Mouse (Mus musculus): ENCODE data around the gene Tgfb1i1.

Tgfb1i1 gene

DNA sequence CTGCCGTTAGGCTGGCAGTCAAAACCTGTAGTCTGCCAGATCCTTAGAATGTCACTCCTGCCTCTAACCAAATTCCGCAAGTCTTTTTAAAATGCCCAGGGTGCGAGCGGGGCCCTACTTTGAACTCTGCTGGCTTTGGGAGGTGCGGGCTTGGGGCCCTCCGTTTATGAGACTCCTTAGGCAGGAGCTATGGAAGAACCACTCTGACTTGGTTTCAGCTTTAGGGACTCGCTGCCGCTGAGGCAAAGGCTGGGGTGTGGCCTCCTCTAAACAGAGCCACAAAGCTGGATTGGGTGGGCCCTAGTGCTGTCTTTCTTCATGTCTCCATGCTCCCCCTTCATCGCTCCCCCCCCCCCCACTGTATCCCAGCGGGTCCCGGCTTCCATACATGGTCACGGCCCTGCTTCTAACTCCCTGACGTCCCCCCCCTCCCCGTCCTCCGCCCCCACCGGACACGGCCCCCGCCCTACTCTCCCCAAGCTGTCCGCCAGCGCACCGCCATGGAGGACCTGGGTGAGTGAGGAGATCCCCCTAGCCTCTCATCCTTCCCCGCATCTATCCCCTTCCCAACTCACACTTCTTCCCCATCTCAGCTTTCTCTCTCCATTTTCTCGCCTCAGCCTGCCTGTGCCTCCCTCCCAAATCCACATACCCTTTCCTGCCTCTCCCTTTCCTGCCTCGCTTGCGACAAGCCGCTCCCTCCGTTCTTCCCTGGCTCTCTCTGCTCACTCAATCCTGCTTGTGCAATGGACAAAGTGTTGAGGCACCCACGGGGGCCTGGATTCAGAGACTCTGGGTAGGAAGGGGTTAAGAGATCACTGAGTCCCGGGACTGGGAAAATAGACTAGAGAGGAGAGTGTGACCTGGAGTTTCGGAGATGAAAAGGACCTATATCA lies at the start of gene Tgfb1i1:
Gene Tgfb1i1, plus strand, starts transcription at position 317 of the 896 bp plus-strand sequence.
- in situ Hi-C loops (cut with MboI, MseI): loop anchor here (25.0 kb wide), 1 partner anchor 1034 kb away; the partner anchor contains the start of genes Mylpf and Tbc1d10b

DNA sequence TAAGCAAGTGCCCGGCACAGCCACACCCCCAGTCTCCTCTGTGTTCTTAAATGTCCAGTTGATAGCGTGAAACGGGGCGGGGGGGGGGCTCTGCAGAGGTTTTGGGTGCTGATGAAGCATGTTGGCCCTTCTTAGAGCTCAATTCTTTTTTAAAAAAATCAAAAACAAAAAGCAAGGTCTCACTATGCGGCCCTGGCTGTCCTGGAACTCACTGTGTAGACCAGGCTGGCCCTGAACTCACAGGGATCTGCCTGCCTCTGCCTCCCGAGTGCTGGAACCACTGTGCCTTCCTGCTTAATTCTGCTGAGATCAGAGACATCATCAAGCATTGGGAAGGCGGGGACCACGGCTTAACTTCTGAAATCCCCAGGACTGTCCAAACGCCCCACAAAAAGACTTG lies 45.0 kb upstream of the Tgfb1i1 start:
- in situ Hi-C loops (cut with MboI, MseI): loop anchor here (10.0 kb wide), 1 partner anchor 197 kb away; the partner anchor contains the start of gene Trim72

DNA sequence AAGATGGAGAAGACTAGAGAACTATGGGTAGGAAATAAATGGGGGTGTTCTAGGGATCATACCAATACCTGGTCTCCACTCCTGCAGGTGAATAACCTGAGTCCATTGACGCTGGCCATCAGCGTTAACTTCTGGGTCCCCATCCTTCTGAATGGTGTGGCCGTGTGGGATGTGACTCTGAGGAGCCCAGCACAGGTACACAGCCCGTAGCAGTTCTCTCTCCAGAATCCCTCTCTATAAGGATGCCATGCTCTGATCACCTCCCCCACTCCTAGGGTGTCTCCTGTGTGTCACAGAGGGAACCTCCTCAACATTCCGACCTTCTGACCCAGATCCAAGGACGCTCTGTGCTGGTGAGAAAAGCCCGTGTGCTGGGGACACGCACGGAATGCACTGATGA lies 43.5 kb upstream of the Tgfb1i1 start:
- in situ Hi-C loops (cut with MboI, MseI): loop anchor here (10.0 kb wide), 1 partner anchor 198 kb away; the partner anchor contains the start of gene Trim72

DNA sequence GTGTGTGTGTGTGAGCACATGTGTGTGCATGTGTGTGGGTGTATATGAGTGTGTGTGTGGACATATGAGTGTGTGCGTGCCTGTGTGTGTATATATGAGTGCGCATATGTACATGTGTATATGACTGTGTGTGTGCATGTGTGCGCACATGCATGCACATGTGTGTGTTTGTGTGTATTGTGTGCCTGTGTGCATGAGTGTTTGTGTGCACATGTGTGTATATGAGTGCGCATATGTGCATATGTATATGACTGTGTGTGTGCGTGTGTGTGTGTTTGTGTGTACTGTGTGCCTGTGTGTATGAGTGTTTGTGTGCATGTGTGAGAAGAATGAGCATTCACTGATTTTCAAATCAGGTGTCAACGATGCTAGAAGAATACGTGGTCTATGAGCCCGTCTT lies 42.4 kb upstream of the Tgfb1i1 start:
- in situ Hi-C loops (cut with MboI, MseI): loop anchor here (10.0 kb wide), 1 partner anchor 199 kb away; the partner anchor contains the start of gene Trim72

DNA sequence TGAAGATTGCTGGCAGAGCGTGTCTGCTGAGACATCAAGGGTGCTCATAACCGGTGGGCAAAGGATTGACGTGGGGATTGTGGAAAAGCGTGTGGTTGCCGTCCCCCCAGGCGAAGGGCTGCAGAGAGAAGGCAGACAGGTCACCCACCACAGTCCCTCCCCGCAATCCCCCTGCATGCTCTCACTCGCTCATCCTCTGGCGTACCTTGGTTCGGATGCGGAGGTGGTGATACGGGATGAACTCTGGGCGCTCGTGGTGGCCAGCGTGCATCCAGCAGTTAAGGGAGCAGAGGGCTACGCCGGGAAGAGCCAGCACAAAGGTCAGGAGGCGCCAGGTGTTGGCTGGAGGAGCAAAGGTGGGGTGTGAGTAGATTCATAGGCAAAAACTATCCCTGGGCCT lies 40.9 kb upstream of the Tgfb1i1 start:
- in situ Hi-C loops (cut with MboI, MseI): loop anchor here (5.0 to 10.0 kb wide), 2 partner anchors 103 to 201 kb away; partner anchors contain the start of gene Trim72

DNA sequence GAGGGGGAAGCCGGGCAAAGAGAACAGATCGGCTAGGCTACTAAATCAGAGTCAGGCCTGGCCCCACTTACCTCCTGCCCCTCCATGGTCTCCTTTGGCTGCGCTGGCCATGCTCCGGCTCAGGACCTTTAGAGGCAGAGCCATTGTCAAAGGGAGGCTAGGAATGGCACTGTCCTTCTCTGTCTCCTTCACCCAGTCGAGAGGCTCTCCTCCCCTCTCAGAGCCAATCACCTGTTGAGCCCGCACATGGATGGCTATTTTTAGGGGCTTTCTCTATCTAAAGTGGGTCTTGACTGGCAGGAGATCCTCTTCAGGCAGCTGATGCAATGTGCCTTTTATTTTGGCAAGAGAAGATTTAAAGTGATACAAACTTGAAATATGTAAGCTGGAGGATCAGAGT lies 40.5 kb upstream of the Tgfb1i1 start, which contains the start of gene Cox6a2:
Gene Cox6a2, minus strand, starts transcription at position 236 of the 400 bp plus-strand sequence.
- in situ Hi-C loops (cut with MboI, MseI): loop anchor here (5.0 to 10.0 kb wide), 2 partner anchors 104 to 201 kb away; partner anchors contain the start of gene Trim72

DNA sequence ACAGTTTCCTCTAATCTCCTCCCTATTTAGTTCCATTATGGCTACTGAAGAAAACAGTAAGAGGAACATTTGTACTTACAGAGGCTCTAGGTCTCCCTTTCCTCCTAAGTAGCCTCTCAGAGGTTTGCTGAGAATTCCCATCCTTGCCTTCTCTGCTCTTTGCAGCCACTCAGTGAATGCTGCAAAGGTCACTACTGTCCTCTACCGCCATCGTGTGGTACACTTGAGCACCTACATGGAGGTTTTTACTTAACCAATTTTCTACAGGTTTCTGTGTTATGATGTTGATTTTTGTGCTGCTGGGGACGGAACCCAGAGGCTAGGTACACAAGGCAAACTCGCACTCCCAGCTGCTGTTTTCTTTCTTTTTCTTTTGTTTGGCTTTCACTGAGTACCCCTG lies 38.4 kb upstream of the Tgfb1i1 start:
- in situ Hi-C loops (cut with MboI, MseI): loop anchor here (5.0 to 10.0 kb wide), 2 partner anchors 106 to 203 kb away; partner anchors contain the start of gene Trim72

DNA sequence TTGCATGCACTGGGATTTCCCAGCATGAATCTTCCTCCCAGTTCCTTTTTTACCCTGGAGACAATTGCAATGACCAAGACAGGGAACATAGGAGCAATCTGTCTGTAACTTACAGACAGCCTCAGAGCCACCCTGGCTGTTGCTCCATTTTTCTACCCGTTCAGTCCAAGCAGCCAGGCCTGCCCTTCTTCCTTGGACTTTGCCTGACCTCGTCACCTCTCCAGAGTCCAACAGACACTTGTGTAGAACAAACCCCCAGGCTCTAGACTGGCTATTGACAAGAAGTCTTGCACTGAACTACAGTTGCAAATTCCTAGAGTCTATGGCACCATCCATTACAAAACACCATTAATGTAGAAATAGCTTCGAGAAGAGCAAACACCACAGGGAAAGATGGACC lies 36.8 kb upstream of the Tgfb1i1 start:
- in situ Hi-C loops (cut with MboI, MseI): loop anchor here (5.0 to 10.0 kb wide), 2 partner anchors 108 to 205 kb away; partner anchors contain the start of gene Trim72

DNA sequence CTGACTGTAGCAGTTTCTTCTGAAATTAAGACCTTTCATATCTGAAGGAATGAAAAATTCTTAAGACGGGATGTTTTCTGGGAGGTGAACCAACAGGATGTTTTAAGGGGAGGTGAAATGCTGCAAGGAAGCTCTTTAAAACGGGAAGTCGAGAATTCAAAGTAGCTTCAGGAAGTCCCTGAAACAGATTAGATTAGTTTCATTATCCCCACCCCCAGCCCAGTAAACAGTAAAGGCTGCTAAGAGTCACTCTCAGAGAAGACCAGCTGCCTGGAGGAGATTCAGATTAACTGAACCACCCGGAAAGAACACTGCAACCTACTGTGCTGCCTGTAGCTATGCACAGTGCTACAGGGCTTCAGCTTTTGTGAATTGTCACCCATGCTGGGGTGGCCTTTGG lies 26.7 kb upstream of the Tgfb1i1 start:
- in situ Hi-C loops (cut with MboI, MseI): no loop called here

DNA sequence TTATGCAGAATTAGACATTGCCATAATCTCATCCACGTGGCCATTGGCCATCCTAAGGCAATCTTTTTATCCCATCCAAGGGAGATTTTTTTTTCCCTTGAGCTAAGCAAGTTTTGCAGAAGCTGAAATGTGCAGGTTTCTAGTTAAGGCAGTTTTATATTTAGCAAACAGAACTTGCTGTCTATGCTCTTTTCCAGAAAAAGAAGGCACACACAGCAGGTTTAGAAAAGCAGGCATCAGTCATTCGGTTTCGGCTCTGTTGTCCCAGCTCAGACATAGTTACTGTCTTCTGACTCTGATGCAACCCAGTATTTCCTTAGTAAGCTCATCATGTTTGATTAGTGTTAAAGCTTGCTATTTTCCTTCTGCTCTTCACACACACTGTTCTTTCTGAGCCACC lies 25.7 kb upstream of the Tgfb1i1 start:
- in situ Hi-C loops (cut with MboI, MseI): no loop called here

DNA sequence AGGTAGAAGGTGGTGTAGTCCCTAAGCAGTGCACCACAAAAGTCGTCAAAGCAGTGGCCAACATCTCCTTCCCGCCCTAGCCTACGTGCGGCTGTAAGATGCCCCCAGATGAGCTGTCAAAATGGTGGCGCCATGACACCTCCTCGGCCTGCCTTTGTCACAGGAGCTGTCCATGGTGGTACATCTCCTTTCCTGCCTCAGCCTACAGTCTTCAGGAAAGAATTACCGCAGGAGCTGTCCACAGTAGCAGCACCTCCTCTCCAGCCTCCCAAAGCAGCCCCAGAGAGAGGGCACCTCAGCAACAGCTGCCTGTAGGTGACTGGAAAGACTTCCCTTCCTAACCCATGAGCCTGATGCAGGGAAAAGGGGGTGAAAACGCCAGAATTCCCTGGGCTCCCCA lies 14.9 kb upstream of the Tgfb1i1 start:
- in situ Hi-C loops (cut with MboI, MseI): loop anchor here (25.0 kb wide), 1 partner anchor 1019 kb away; the partner anchor contains the start of genes Mylpf and Tbc1d10b

DNA sequence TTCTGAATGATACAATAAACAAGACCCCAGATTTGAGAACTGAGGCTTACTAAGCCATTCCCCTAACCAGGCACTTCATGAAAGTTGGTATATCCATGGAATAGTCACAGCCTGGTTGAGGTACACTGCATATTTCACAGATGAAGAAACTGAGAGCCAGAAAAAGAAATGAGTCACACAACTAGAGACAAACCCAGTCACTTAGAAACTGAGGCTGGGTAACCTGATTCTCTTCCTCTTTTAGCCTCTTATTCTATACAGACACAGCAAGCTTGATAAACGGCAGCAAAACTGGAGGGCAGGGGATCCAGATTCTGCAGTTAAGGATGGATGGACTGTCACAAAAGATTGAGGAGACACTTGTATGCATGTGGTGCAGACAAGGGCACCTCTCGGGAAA lies 11.8 kb upstream of the Tgfb1i1 start:
- in situ Hi-C loops (cut with MboI, MseI): loop anchor here (25.0 kb wide), 1 partner anchor 1022 kb away; the partner anchor contains the start of genes Mylpf and Tbc1d10b

DNA sequence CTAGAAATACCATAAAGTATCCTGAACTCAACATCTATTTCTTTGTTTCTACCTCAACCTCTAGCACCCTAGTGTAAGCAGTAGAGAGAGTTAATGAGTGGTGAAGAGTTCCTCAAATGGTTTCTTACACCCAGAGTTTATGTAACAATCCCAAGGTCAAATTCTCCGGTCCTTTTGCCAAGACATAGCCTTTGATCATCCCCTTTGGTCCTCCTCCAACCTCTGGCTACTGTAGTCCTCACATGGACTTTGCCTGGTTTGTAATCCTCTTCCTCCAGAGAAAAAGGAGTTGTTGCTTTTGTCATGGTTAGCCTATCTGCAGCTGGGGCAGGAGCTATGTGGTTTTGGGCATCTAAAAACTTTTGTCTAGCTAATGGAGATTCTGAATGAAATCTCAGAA lies 11.1 kb upstream of the Tgfb1i1 start:
- in situ Hi-C loops (cut with MboI, MseI): loop anchor here (25.0 kb wide), 1 partner anchor 1023 kb away; the partner anchor contains the start of genes Mylpf and Tbc1d10b

DNA sequence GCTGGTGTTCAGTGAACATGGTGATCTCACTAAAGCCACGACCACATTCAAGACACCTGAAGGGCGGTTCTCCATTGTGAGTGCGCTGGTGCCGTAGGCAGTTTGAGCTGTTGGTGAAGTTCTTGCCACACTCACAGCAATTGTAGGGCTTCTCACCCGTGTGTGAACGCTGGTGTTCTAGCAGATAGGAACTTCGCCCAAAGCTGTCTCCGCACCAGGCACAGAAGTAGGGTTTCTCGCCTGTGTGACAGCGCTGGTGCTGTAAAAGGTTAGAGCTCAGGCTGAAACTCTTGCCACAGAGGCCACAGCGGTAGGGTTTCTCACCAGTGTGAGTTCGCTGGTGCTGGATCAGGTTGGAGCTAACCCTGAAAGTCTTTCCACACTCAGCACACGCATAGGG lies 10.2 kb upstream of the Tgfb1i1 start:
- in situ Hi-C loops (cut with MboI, MseI): loop anchor here (25.0 kb wide), 1 partner anchor 1024 kb away; the partner anchor contains the start of genes Mylpf and Tbc1d10b

DNA sequence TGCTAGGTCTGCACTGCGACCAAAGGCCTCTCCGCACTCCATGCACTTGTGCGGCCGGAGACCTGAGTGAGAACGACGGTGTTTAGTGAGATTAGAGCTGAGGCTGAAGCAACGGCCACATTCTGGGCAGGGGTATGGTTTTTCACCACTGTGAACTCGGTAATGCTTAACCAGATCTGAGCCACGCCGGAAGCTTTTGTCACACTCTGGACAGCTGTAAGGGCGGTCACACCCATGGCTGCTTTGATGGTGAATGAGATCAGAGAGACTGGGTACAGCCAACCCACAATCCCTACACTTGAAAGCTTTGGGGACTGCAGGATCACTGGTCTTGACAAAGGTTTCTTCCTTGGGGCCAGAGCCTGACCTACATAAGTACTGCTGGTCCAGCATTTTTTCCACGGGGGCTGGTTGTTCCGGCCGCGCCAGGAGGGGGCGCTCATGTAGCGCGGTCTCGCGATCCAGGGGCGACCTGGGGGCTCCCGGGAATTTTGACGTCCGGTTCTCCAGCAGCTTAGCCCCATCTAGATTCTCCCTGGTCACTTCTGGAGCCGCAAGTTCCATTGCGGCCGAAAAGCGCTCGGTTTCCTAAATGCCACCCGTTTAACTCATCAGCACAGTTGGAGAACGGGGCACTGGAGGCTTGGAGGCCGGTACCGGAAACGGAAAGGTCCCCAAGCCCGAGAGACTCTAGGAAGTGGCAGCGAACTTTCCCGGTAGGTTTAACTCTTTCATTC lies 9.6 kb upstream of the Tgfb1i1 start, which contains the start of gene Armc5:
Gene Armc5, plus strand, starts transcription at position 487 of the 737 bp plus-strand sequence.
- in situ Hi-C loops (cut with MboI, MseI): loop anchor here (25.0 kb wide), 1 partner anchor 1025 kb away; the partner anchor contains the start of genes Mylpf and Tbc1d10b

DNA sequence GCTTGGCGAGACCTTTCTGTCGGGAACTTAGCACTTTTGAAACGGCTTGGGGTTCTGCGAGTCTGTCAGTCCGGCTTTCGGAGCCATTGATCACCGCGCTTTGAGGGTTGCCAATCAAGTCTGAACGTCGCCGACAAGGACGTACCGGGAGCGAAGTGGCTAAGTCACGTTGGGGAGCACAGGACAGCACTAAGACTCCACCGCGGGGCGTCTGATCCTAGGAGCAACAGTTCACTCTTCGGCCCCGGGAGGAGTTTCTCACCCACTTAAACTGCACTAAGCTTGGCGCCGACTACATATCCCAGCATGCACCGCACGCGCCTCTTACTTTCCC lies 9.1 kb upstream of the Tgfb1i1 start:
- in situ Hi-C loops (cut with MboI, MseI): loop anchor here (25.0 kb wide), 1 partner anchor 1025 kb away; the partner anchor contains the start of genes Mylpf and Tbc1d10b

DNA sequence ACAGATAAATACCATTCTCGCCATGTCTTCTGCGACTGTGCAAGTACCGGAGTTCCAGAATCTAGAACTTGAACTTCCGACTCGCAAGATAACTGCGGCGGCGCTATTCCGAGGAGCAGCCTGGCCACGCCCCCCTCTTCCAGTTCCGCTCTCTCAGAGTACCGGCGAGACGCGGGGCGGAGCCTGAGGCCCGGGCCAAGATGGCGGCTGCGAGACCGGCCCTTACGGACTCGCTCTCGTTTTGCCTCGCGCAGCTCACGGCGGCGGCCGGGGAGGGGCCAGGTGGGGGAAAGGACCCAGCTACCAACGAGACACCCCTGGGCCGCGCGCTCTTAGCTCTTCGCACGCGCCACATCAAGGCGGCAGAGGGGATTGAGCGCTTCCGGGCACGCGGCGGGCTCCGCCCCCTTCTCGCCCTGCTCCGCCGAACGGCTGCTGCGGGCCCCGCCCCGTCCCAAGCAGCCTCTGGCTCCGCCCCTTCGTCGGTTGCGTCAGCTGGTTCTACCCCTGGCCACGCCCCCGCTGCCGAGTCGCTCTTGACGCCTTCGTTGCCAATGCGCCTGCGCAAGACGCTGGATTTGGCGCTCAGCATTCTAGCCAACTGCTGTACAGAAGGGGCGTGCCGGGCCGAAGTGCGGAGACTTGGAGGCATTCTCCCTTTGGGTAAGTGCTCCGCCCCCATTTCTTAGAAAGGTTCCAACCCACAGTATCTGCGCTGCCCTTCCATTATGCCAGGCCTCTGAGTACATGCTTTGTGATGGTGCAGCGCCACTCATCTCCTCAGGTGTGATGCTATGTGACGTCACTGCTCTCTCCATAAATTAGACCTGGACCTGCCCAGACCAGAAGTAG lies 8.5 kb upstream of the Tgfb1i1 start, which contains the start of gene 9130023H24Rik:
Gene 9130023H24Rik, minus strand, starts transcription at position 105 of the 852 bp plus-strand sequence.
- in situ Hi-C loops (cut with MboI, MseI): loop anchor here (25.0 kb wide), 1 partner anchor 1026 kb away; the partner anchor contains the start of genes Mylpf and Tbc1d10b

DNA sequence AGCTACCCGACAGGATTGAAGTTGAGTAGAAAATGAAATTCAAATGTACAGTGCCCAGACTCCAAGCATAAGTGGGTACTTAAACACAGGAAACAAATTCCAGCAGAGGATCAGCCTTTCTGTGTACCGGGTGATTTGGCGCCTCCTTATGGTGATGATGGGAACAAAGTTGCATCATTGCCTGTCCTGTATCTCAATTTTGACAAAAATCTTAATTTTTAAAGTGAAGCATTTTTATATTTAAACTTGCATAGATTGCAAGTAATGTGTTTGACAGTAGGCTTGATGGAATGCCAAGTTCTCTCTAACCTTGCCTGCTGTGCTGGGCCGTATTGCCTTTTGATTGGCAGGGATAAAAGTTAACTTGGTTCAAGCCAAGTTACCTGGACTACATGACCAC lies 7.6 kb upstream of the Tgfb1i1 start:
- in situ Hi-C loops (cut with MboI, MseI): loop anchor here (25.0 kb wide), 1 partner anchor 1027 kb away; the partner anchor contains the start of genes Mylpf and Tbc1d10b

DNA sequence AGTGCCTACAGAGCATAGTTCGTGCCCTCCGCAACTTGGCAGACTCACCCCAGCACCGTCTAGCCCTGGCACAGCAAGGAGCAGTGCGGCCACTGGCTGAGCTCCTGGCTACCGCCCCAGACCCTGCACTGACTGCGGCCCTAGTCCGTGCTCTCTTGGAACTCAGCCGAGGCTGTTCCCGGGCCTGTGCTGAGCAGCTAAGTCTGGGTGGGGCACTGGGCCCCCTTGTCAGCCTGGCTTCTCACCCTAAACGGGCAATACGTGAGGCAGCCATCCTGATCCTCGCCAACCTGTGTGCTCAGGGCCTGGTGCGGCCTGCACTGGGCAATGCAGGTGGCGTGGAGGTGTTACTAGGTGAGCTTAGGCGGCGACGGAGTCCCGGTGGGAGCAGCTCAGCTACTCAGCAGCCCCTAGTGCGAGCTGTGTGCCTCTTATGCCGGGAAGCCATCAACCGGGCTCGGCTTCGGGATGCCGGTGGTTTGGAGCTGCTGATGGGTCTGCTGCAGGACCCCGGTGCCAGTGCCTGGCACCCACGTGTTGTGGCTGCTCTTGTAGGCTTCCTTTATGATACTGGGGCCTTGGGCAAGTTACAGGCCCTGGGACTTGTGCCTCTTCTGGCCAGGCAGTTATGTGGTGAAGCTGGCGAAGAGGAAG lies 6.4 kb upstream of the Tgfb1i1 start:
- in situ Hi-C loops (cut with MboI, MseI): loop anchor here (5.0 to 25.0 kb wide), 2 partner anchors 107 to 1028 kb away; partner anchors contain the start of genes Mylpf and Tbc1d10b
